In the genomic region with DNA sequence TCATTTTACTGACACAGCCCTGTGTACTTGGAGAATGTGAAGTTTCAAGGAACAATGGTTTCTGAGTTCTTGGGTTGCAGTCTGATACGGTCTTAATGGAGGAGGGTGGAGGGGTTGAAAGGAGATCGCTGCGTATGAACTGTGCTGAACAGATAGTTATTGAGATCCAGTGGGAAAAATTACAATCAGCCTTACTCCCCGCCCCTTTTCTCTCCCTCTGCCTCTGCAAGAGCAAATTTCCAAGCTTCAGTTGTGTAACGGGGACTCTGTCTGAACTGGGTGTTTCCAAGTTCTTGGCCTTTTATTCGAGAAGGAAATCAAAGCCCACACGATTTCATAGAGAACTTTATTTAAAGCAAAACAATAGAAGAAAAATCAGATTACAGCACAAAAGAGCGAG, we compare ENCODE assay signal across 14 mouse cellular contexts.
DNase-seq lines count a peak whose midpoint lies in the region; ATAC-seq and TF ChIP-seq lines count a peak whose summit lies in the region.
"Had no signal": no experiment of that assay in that cellular context is flagged by ENCODE, and none has a peak within 500 bp of the region (broad histone marks: within the 10 kb centered on the region; RNA-seq: fewer than 3 reads in every experiment).

No protein-coding gene starts in this region.

- peak; percentile 64 for ATAC-seq in neural tube, embryonic 13.5 days (ENCODE audit: low read depth)
- no peak for ATAC-seq in hindbrain, embryonic 16.5 days
- ATAC-seq: intestine, embryonic 15.5 days had no signal

- intact Hi-C loops in gastrocnemius, postnatal 14 days (cut with DNase I; ENCODE audit: low total_unique reads) = no loop called here

- no peaks in the 10 kb centered on the region for H3K27me3 ChIP-seq in neural tube, embryonic 13.5 days
- no peaks in the 10 kb centered on the region for H3K27me3 ChIP-seq in hindbrain, embryonic 16.5 days (replicated peaks; ENCODE audit: control insufficient read depth, insufficient read depth, low read length)
- H3K27me3 ChIP-seq: heart, embryonic 15.5 days; intestine, embryonic 15.5 days had no signal

- peaks cover 47% of the 10 kb centered on the region for H3K4me1 ChIP-seq in neural tube, embryonic 13.5 days (replicated peaks)
- peaks cover 15% of the 10 kb centered on the region for H3K4me1 ChIP-seq in hindbrain, embryonic 16.5 days (ENCODE audit: control insufficient read depth, insufficient read depth, low read depth, low read length)
- no peaks in the 10 kb centered on the region for H3K4me1 ChIP-seq in olfactory bulb, adult 2 months (ENCODE audit: control insufficient read depth, insufficient read depth, low read length)

- H3K36me3 ChIP-seq in neural tube, embryonic 13.5 days = no peaks in the 10 kb centered on the region
- H3K36me3 ChIP-seq in hindbrain, embryonic 16.5 days (ENCODE audit: control insufficient read depth, insufficient read depth, low read length) = no peaks in the 10 kb centered on the region
- H3K36me3 ChIP-seq: heart, embryonic 15.5 days; intestine, embryonic 15.5 days had no signal

- no peak for TF ChIP-seq POLR2A in olfactory bulb, adult 2 months (IDR thresholded peaks at IDR 0.05; ENCODE audit: insufficient read depth, low read depth, low read length)

- no peak overlapping the region for H3K4me2 ChIP-seq in neural tube, embryonic 13.5 days
- H3K4me2 ChIP-seq in hindbrain, embryonic 16.5 days (ENCODE audit: low read length) = no peak overlapping the region
- H3K4me2 ChIP-seq: heart, embryonic 15.5 days; intestine, embryonic 15.5 days; lung, embryonic 14.5 days had no signal

- no peaks in the 10 kb centered on the region for H3K9me3 ChIP-seq in neural tube, embryonic 13.5 days
- no peaks in the 10 kb centered on the region for H3K9me3 ChIP-seq in hindbrain, embryonic 16.5 days (ENCODE audit: control insufficient read depth, low read length)
- H3K9me3 ChIP-seq: heart, embryonic 15.5 days; intestine, embryonic 15.5 days had no signal

- H3K4me3 ChIP-seq in neural tube, embryonic 13.5 days = no peak overlapping the region
- H3K4me3 ChIP-seq in hindbrain, embryonic 16.5 days (ENCODE audit: low read length) = no peak overlapping the region
- no peak overlapping the region for H3K4me3 ChIP-seq in olfactory bulb, adult 2 months (ENCODE audit: insufficient read depth, low read depth, low read length)
- H3K4me3 ChIP-seq: heart, embryonic 15.5 days; intestine, embryonic 15.5 days had no signal

- DNase-seq in gastrocnemius, postnatal 25 days = peak; percentile 17
- DNase-seq in gastrocnemius, postnatal 14 days = no peak
- no peak for DNase-seq in neural tube, embryonic 10.5 days (ENCODE audit: extremely low spot score, low spot score)
- DNase-seq in kidney, postnatal 36 days = no peak
- DNase-seq in urinary bladder, adult 2 months (ENCODE audit: low spot score) = no peak
- DNase-seq: cerebellum, adult 9-10 months; kidney, postnatal 4 days; lung, embryonic 14.5 days; thymus, postnatal 36 days had no signal

- no peak for TF ChIP-seq CTCF in olfactory bulb, adult 2 months (IDR thresholded peaks at IDR 0.05; ENCODE audit: insufficient read depth, low read depth, low read length)

- WGBS in neural tube, embryonic 13.5 days = 43% methylated on average over 8 of the region's 8 CpGs
- 46% methylated on average over 8 of the region's 8 CpGs for WGBS in hindbrain, embryonic 16.5 days
- 29% methylated on average over 8 of the region's 8 CpGs for WGBS in olfactory bulb, adult 2 months

- peak overlapping the region; percentile 88 for H3K27ac ChIP-seq in neural tube, embryonic 13.5 days (replicated peaks)
- peak overlapping the region; percentile 62 for H3K27ac ChIP-seq in hindbrain, embryonic 16.5 days (ENCODE audit: low read depth, low read length)
- peak overlapping the region; percentile 13; the same call in 1 of the 2 replicates for H3K27ac ChIP-seq in olfactory bulb, adult 2 months (ENCODE audit: insufficient read depth, low read depth, low read length)
- H3K27ac ChIP-seq: heart, embryonic 15.5 days; intestine, embryonic 15.5 days had no signal

- no peak overlapping the region for H3K9ac ChIP-seq in neural tube, embryonic 13.5 days
- H3K9ac ChIP-seq in hindbrain, embryonic 16.5 days (ENCODE audit: low read depth, low read length) = no peak overlapping the region
- H3K9ac ChIP-seq: heart, embryonic 15.5 days; intestine, embryonic 15.5 days; lung, embryonic 14.5 days had no signal

Comparison
In these comparisons a context has a peak if more than half of its experiments do, and no peak if none do; other contexts are left out.
1. H3K27ac ChIP-seq: peak in every context shown above with its lines; median percentile 88 in neural tube, embryonic 13.5 days; 62 in hindbrain, embryonic 16.5 days; 13 in olfactory bulb, adult 2 months.